Mouse (Mus musculus): ENCODE results near the gene Leo1. TPM values are rescaled to one million over a fixed set of nuclear protein-coding genes. Genes with fewer than 3 reads are reported as not detected.

Leo1 gene
- polyA plus RNA-seq, 1 experiment from 2014 or later = 35.2 TPM

GRCm38 (mm10) chr9:75409852-75410378 lies 31.4 kb upstream of the Leo1 start, which contains the start of gene Mapk6:
Gene Mapk6 (minus strand): TSS chr9:75410005.
- H3K36me3 ChIP-seq = no peaks in the 10 kb centered on the region
- no peaks in the 10 kb centered on the region for H3K27me3 ChIP-seq (replicated peaks)
- under 1% methylated on average over 58 of the region's 58 CpGs for WGBS
- H3K4me1 ChIP-seq (replicated peaks) = 0 out of 2 replicates have a peak, but pooled peaks cover 6% of the 10 kb centered on the region
- H3K9ac ChIP-seq = peak within 1 kb of the TSS; percentile 91
- peak; percentile 92 for ATAC-seq
- H3K4me3 ChIP-seq (replicated peaks) = peak within 1 kb of the TSS; percentile 71
- H3K27ac ChIP-seq = peak within 1 kb of the TSS; percentile 99
- H3K9me3 ChIP-seq = no peaks in the 10 kb centered on the region
- H3K4me2 ChIP-seq (replicated peaks) = peak within 1 kb of the TSS; percentile 84

- no peaks in the 10 kb centered on the region for H3K9me3 ChIP-seq
- 74% methylated on average over 6 of the region's 6 CpGs for WGBS
- H3K4me1 ChIP-seq (replicated peaks) = 0 out of 2 replicates have a peak, but pooled peaks cover 6% of the 10 kb centered on the region
- no peaks in the 10 kb centered on the region for H3K27me3 ChIP-seq (replicated peaks)
- no peaks in the 10 kb centered on the region for H3K36me3 ChIP-seq
- no peak overlapping the region for H3K9ac ChIP-seq
- peak overlapping the region; percentile 84 for H3K4me2 ChIP-seq (replicated peaks)
- H3K4me3 ChIP-seq (replicated peaks) = no peak overlapping the region
- no peak for ATAC-seq
- H3K27ac ChIP-seq = no peak overlapping the region
Measured at GRCm38 (mm10) chr9:75410868-75411487, 30.3 kb upstream of the Leo1 start.

- Histone ChIP-seq H3K27me3 (replicated peaks) (no peaks in the 10 kb centered on the region), H3K4me3 (replicated peaks) (no peak overlapping the region), H3K4me2 (replicated peaks) (no peak overlapping the region), H3K4me1 (replicated peaks) (no peaks in the 10 kb centered on the region), H3K36me3 (no peaks in the 10 kb centered on the region), H3K9ac (no peak overlapping the region), H3K9me3 (no peaks in the 10 kb centered on the region), H3K27ac (no peak overlapping the region)
- ATAC-seq = no peak
- 82% methylated on average over 9 of the region's 9 CpGs for WGBS
Measured at GRCm38 (mm10) chr9:75411584-75411983, 29.7 kb upstream of the Leo1 start.

DNA sequence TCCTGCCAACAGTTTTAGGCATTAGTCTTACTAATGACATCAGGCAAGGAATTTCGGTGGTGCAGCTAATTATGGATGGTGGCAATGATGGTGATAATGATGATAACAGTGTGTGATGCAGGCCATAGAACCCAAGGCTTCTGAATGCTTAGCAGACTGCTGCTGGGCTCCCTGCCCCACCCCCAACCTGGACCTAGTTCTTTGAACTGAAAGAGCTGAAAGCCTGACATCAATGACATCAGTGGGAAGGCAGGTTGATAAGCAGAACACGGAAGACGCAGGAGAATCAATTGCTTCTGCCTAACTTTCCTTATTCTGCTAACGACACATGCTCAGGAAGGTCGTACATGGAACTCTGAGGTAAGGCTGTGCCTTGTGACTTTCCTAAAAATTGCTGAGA lies 28.1 kb upstream of the Leo1 start:
- Histone ChIP-seq H3K27ac (no peak overlapping the region), H3K27me3 (replicated peaks) (no peaks in the 10 kb centered on the region), H3K9ac (no peak overlapping the region), H3K4me2 (replicated peaks) (no peak overlapping the region), H3K36me3 (no peaks in the 10 kb centered on the region), H3K4me1 (replicated peaks) (no peaks in the 10 kb centered on the region), H3K4me3 (replicated peaks) (no peak overlapping the region), H3K9me3 (no peaks in the 10 kb centered on the region)
- 62% methylated on average over 5 of the region's 5 CpGs for WGBS
- ATAC-seq = no peak

- Histone ChIP-seq H3K27me3 (replicated peaks) (no peaks in the 10 kb centered on the region), H3K4me2 (replicated peaks) (no peak overlapping the region), H3K9me3 (no peaks in the 10 kb centered on the region), H3K27ac (no peak overlapping the region), H3K4me3 (replicated peaks) (no peak overlapping the region), H3K36me3 (no peaks in the 10 kb centered on the region), H3K9ac (no peak overlapping the region), H3K4me1 (replicated peaks) (no peaks in the 10 kb centered on the region)
- ATAC-seq = no peak
- WGBS = 18% methylated on average over 5 of the region's 5 CpGs
Measured at GRCm38 (mm10) chr9:75414204-75414603, 27.1 kb upstream of the Leo1 start.

GRCm38 (mm10) chr9:75422251-75422691 lies 19.1 kb upstream of the Leo1 start:
- H3K4me2 ChIP-seq (replicated peaks) = no peak overlapping the region
- no peaks in the 10 kb centered on the region for H3K9me3 ChIP-seq
- 88% methylated on average over 3 of the region's 3 CpGs for WGBS
- no peaks in the 10 kb centered on the region for H3K36me3 ChIP-seq
- no peaks in the 10 kb centered on the region for H3K27me3 ChIP-seq (replicated peaks)
- no peak overlapping the region for H3K9ac ChIP-seq
- no peak overlapping the region for H3K27ac ChIP-seq
- no peak for ATAC-seq
- H3K4me1 ChIP-seq (replicated peaks) = no peaks in the 10 kb centered on the region
- H3K4me3 ChIP-seq (replicated peaks) = no peak overlapping the region

- Histone ChIP-seq H3K27me3 (replicated peaks) (no peaks in the 10 kb centered on the region), H3K4me3 (replicated peaks) (no peak overlapping the region), H3K36me3 (no peaks in the 10 kb centered on the region), H3K9ac (no peak overlapping the region), H3K4me2 (replicated peaks) (no peak overlapping the region), H3K4me1 (replicated peaks) (no peaks in the 10 kb centered on the region), H3K27ac (no peak overlapping the region), H3K9me3 (no peaks in the 10 kb centered on the region)
- 70% methylated on average over 5 of the region's 5 CpGs for WGBS
- no peak for ATAC-seq
Measured at GRCm38 (mm10) chr9:75423683-75424082, 17.6 kb upstream of the Leo1 start.

- no peak overlapping the region for H3K4me3 ChIP-seq (replicated peaks)
- no peak overlapping the region for H3K4me2 ChIP-seq (replicated peaks)
- H3K27me3 ChIP-seq (replicated peaks) = no peaks in the 10 kb centered on the region
- H3K9ac ChIP-seq = no peak overlapping the region
- WGBS = 64% methylated on average over 6 of the region's 6 CpGs
- no peaks in the 10 kb centered on the region for H3K9me3 ChIP-seq
- no peak overlapping the region for H3K27ac ChIP-seq
- no peak for ATAC-seq
- no peaks in the 10 kb centered on the region for H3K4me1 ChIP-seq (replicated peaks)
- H3K36me3 ChIP-seq = no peaks in the 10 kb centered on the region
Measured at GRCm38 (mm10) chr9:75424358-75425150, 16.8 kb upstream of the Leo1 start.

- Histone ChIP-seq H3K27me3 (replicated peaks) (no peaks in the 10 kb centered on the region), H3K4me2 (replicated peaks) (no peak overlapping the region), H3K4me3 (replicated peaks) (no peak overlapping the region), H3K27ac (no peak overlapping the region), H3K4me1 (replicated peaks) (no peaks in the 10 kb centered on the region), H3K9ac (no peak overlapping the region), H3K9me3 (no peaks in the 10 kb centered on the region), H3K36me3 (no peaks in the 10 kb centered on the region)
- WGBS = 69% methylated on average over 7 of the region's 7 CpGs
- no peak for ATAC-seq
Measured at GRCm38 (mm10) chr9:75425796-75426391, 15.4 kb upstream of the Leo1 start.

DNA sequence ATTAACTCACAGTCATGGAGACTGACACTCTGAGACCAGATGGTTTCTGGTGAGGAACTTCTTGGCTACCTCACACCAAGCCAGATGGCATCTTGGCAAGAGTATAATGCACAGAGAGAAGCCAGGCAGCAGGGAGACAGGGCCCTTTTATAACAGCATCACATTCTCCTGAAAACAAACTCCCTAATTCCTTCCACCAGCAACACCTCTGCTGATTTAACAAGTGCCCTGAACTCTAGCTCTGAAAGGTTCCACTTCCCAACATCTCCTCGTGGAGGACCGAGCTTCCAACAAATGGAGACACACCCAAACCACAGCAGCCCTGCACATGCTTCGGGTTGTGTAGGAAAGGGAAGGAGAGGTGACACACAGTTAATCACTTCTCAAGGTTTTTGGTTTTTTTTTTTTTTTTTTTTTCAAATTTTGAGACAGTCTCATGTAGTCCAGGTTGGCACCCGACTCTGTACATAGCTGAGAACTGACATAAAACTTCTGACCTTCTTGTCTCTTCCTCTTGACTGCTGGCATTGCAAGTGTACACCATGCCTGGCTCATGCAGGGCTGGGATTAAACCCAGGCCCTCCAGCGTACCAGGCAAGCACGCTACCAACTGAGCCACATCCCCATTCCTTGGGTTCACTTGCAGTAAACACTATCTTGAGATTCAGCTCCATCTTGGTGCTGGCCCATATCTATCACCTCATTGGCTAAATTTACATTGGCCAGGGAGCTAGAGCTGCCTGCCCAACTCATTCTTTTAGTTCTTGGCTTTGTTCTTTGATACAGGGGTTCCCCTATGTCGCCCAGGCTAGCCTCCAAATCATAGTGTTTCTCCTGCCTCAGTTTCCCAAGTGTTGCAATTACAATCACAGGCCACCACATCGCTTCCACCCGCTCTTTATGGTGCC lies 13.7 kb upstream of the Leo1 start:
- WGBS = 78% methylated on average over 9 of the region's 9 CpGs
- H3K9me3 ChIP-seq = no peaks in the 10 kb centered on the region
- no peak overlapping the region for H3K4me3 ChIP-seq (replicated peaks)
- no peaks in the 10 kb centered on the region for H3K4me1 ChIP-seq (replicated peaks)
- no peaks in the 10 kb centered on the region for H3K27me3 ChIP-seq (replicated peaks)
- H3K36me3 ChIP-seq = no peaks in the 10 kb centered on the region
- H3K4me2 ChIP-seq (replicated peaks) = no peak overlapping the region
- H3K9ac ChIP-seq = no peak overlapping the region
- no peak overlapping the region for H3K27ac ChIP-seq
- ATAC-seq = no peak

DNA sequence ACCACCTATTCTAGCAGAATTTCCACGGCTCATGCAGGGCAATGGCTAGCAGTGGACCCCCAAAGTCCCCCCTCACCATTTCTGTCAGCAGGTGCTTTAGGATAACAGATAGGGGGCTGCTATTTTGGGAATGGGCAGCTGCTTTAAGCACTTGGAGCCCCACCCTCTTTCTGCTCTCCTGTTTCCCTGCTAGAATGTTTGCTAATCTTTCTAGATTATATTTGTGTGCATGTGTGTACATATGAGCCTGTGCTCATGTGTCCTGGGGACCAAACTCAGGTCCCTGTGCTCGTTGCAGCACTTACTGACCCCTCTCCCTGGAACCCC lies 13.1 kb upstream of the Leo1 start:
- Histone ChIP-seq H3K4me1 (replicated peaks) (no peaks in the 10 kb centered on the region), H3K27ac (no peak overlapping the region), H3K4me3 (replicated peaks) (no peak overlapping the region), H3K4me2 (replicated peaks) (no peak overlapping the region), H3K27me3 (replicated peaks) (no peaks in the 10 kb centered on the region), H3K9ac (no peak overlapping the region), H3K36me3 (no peaks in the 10 kb centered on the region), H3K9me3 (no peaks in the 10 kb centered on the region)
- ATAC-seq = no peak
- WGBS = 70% methylated on average over 2 of the region's 2 CpGs

DNA sequence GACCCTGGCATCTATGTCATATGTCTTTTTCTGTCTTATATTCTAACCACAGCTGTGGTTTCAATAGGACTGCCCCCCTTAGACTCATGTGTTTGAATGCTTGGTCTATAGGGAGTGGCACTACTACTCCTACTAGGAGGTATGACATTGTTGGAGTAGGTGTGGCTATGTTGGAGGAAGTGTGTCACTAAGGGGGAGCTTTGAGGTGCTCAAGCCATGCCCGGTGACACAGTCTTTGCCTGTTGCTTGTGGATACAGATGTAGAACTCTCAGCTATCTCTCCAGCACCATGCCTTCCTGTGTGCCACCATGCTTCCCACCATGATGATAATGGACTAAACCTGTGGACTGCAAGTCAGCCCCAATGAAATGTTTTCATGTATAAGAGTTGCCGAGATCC lies 12.3 kb upstream of the Leo1 start:
- H3K9ac ChIP-seq = no peak overlapping the region
- H3K4me1 ChIP-seq (replicated peaks) = no peaks in the 10 kb centered on the region
- no peak overlapping the region for H3K27ac ChIP-seq
- no peaks in the 10 kb centered on the region for H3K36me3 ChIP-seq
- H3K27me3 ChIP-seq (replicated peaks) = no peaks in the 10 kb centered on the region
- H3K4me2 ChIP-seq (replicated peaks) = no peak overlapping the region
- WGBS = 90% methylated on average over 2 of the region's 2 CpGs
- no peak overlapping the region for H3K4me3 ChIP-seq (replicated peaks)
- ATAC-seq = no peak
- H3K9me3 ChIP-seq = no peaks in the 10 kb centered on the region
